Mouse (Mus musculus): ENCODE measurements around the gene Zbtb42.

Zbtb42 gene

GRCm38 (mm10) chr12:112678555-112679026, at the start of gene Zbtb42:
Gene Zbtb42, plus strand, starts transcription at chr12:112678828.
- DNase-seq, result no peak

DNA sequence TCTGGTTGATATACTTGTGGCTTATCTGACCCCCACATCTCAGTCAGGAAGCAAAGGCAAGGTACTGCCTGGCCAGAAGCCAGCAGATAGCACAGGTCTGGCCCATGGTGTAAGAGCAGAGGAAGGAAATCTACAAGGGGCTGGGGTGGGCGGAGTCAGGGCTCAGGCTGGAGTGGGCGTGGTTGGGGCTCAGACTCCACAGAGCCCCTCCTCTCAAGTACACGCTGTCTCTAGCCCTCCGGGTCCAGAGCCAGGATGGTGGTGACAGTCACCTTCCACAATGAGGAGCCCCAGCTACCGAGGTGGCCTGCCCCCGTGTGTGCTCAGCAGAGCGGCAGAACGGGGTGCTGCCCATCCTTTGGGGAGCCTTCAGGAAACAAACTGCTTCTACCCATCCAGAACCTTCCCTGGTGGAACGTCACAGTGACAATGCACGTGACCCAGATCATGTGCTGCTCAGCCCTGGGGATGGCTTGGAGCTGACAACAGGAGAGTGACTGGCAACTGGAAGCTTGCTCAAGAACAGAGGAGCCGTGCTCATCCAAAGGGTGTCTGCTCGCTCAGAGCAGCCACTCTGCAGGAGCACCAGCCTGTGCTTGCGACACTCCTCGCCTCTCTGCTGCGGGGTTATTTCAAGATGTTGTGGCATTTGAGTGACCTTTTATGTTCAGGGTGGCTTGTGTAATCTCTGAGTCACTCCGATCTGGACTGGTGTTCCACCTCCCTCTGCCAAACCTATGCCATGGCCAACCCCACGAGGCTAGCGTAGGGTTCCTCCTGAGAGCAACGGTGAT, 49.5 kb upstream of the Zbtb42 start:
- DNase-seq, result no peak

GRCm38 (mm10) chr12:112630029-112630428, 48.6 kb upstream of the Zbtb42 start:
- DNase-seq, result no peak

DNA sequence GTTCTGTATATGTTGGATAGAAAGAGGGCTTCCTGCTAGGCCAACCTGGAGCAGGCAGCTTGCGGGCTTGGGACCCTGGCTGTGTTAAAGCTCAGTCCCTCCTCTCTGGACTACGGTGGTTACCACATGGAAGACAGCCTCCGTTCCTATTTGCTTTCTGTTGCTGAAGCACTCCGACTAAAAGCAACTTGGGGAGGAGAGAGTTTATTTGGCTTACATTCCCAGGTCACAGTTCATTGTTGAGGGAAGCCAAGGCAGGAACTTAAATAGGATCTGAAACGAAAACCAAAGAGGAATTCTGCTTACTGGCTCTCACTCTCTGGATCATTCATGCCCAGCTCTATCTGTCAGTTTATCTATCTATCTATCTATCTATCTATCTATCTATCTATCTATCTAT, 47.8 kb upstream of the Zbtb42 start:
- DNase-seq, result no peak

GRCm38 (mm10) chr12:112631472-112631871, 47.2 kb upstream of the Zbtb42 start:
- DNase-seq, result no peak

DNA sequence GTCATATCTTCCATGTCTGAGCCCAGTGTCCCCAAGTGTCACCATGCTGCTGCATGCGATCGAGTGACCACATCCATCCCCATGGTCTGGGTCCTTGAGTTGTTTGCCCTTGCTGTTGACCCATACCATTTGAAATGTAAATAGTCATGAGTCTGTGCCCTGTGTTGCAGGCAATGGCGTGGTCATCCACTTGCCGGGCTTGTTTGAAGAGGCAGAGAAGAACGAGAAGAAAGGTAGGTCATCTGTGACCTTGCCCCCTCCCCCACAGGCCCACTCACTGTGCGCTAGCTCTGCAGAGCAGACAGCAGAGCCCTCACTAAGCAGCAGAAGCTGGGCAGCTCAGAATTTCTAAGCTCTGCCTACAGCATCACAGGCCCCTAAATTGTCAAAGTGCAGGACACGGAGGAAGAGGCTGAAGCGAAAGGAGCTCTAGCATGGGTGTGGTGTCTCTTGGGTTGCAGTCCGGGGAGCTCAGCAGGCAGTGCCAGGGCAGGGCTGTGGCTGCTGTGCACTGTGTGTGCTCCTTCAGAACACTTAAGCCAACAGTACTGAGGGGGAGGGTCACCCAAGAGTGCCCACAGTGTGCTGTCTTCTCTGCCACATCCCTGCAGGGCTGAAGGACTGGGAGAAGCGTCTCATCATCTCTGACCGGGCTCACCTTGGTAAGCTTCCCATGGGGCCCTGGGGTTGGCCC, 46.4 kb upstream of the Zbtb42 start:
- DNase-seq, result no peak

- DNase-seq, result no peak
These were observed 45.7 kb upstream of the Zbtb42 start for GRCm38 (mm10) chr12:112632907-112633306.

DNA sequence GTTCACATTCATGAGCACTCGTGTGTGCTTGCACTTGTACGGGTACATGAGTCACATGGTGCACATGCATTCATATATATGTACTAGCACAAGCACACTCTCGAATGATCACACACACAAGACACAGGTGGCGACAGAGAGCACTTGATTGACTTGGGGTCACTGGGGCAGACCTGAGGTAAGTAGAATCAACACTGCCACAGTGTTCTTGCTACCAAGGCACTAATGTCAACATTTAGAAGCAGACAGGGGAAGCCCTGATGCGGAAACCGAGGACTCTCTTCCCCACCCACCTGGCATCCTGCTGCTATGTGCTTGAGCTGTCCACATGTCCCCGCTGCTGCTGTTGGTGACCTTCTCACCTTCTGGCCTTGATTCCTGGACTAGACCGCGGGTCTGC, 44.9 kb upstream of the Zbtb42 start:
- no peak for DNase-seq

- no peak for DNase-seq
These were observed 39.1 kb upstream of the Zbtb42 start for GRCm38 (mm10) chr12:112639526-112639925.

DNA sequence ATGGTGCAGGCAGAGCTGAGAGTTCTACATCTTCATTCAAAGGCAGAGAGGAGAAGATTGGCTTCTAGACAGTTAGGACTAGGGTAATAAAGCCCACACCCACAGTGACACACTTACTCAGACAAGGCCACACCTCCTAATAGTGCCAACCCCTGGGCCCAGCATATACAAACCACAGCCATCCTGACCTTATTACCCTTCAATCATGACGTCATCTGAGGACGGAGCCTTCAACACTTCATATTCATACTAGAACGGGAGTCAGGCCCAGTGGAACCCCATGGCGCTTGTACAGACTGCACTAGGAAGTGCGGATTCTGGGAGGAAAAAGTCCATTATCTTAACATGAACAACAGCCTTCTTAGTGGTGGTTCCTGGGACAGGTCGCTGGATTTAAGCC, 35.5 kb upstream of the Zbtb42 start:
- DNase-seq, result no peak

- peak; percentile 99 for DNase-seq
These were observed 34.3 kb upstream of the Zbtb42 start, which contains the start of gene Siva1 for GRCm38 (mm10) chr12:112644180-112644854. Gene Siva1, plus strand, starts transcription at chr12:112644679.

- no peak for DNase-seq
These were observed 33.6 kb upstream of the Zbtb42 start for GRCm38 (mm10) chr12:112644855-112645506.

- DNase-seq, result no peak
These were observed 32.5 kb upstream of the Zbtb42 start for GRCm38 (mm10) chr12:112646139-112646538.

GRCm38 (mm10) chr12:112648081-112648480, 30.5 kb upstream of the Zbtb42 start:
- DNase-seq, result no peak

DNA sequence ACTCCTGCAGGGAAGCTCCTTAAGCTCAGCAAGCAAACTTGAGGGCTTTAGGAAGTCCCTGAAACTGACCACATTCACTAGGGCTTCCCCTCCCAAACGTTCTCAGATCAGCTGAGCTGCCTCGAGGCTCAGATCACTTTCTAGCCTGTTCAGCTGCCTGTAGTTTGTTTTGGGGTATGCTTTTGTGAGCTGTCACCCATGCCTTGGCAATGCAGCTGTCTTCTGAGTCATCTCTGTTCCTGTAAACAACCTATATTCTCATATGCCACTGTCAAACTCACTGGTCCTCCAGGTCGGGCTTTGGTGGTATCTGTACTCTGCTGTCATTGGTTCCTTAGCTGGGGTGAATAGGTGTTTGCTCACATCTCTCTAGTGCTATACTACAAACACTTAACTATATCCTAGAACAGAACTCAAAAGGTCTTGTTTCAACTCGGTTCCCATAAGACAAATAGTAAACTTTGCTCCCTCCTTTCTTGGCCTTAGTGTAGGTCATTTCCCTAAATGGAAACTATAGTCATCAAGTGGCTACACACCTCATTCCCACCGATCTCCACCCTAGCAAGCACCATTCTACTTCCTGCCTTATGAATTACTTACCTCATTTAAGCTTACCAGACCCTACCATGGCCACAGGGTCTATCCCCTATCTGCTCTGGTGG, 26.7 kb upstream of the Zbtb42 start:
- DNase-seq, result no peak

DNA sequence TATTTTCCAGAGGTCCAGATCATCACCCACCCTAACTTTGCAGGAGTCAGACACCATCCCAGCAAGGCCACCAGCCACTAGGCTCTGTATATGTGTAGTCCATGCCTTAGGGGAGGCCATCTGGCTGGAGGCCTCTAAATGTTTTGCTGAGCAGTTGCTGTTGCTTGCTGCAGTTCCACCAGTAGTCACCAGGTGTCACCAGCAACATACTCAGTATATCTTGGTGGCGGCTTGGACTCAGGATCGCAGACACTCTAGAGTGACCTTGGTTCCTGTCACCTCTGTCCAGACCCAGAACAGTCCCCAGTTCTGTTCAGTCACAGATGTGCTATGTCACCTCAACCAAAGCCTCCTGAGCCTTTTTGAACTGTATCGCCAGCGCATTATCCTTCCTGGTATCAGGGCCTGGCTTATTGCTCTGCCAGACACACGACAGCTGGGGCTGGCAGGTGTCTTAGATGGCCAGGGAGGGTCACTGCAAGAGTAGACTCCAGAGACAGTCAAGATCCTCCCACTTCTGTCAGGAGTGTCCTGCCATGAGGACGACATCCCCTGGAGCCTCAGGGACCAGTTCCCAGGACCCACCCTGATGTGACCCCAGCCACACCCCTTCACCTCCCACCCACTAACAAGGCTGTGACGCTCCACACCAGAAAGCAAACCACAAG, 25.3 kb upstream of the Zbtb42 start:
- peak; percentile 91 for DNase-seq

GRCm38 (mm10) chr12:112654076-112654475, 24.6 kb upstream of the Zbtb42 start:
- no peak for DNase-seq

DNA sequence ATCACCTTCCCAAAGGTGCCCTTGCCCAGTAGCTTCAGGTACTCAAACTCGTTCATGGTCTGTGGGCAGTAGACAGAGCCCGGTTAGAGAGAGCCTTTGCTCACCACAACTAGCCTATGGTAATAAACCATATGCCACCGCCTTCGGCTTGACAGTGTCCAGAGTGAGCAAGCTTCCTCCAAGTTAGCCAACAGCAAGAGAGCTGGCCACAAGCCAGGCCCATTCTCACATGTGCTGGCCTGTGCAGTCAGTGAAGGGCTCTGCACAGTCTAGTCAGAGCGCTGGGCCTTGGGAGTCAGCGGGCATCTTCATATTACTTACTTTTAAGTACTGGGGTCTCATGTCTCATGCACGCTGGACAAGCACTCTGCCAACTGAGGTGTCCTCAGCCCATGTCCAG, 20.0 kb upstream of the Zbtb42 start:
- DNase-seq, result peak; percentile 68

GRCm38 (mm10) chr12:112659109-112659508, 19.5 kb upstream of the Zbtb42 start:
- DNase-seq, result peak; percentile 75

DNA sequence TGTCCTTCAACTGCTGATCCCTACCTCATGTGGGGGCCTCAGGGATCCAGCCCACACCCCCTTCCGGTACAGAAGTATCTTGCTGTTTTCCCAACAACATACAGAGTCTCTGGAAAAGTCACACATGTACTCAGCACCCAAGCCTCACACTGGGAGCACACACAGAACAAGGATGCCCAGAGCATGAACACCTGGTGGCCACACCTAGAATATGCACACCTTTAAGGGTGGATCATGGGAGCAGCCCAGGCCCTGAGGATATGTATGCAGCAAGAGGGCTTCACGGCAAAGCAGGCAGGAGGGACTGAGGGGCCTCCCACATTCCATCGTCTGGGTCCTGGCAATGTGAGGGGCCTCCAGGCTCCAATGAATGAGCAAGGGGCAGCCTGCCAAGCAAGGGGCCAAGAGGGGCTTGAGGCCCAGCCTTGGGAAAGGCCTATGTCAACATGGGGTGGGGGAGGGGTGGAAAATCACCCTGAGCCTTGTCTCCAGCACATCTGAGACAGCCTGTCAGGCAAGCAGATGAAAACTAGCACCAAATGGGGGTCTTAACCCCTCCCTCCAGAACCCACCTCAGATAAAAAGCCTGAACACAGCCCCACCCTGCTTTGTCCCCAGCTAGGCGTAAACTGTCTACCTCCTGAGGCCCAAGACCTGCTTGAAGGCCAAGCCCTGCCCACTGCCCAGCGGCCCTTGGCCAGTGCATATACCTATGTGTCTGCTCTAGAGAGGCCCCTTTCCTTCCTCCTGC, 17.9 kb upstream of the Zbtb42 start:
- DNase-seq, result no peak

DNA sequence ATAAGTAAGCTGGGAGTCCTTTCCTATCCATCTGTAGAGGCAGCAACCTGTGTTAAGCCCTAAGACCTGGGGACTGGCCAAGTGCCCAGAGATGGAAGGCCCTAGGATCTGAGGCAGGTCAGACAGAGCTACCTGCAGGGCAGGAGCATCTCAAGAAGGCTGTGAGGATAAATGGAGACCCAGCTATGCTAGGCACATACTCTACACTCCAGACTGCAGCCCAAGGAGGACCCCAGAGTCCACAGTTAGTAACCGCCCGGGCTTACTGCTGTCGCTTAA, 17.4 kb upstream of the Zbtb42 start:
- DNase-seq, result no peak
